Mouse (Mus musculus): Measurements from ENCODE around the gene Ccdc114.
"Not testable (repeated sequence)": the region's sequence is repeated elsewhere in the genome, so short reads cannot be mapped to it uniquely, and the experiment has no call there.

Ccdc114 gene

GRCm38 (mm10) chr7:45923762-45924428 is at the start of gene Ccdc114:
Ccdc114 (plus strand) TSS chr7:45924072.
- DNase-seq (ENCODE audit: low read depth) = no peak

- no peak for DNase-seq (ENCODE audit: low read depth)
Observed at GRCm38 (mm10) chr7:45876895-45877294, 47.0 kb upstream of the Ccdc114 start.

GRCm38 (mm10) chr7:45878278-45878677 is 45.6 kb upstream of the Ccdc114 start, which contains the start of gene Grin2d:
Grin2d (minus strand) TSS chr7:45878378.
- DNase-seq (ENCODE audit: low read depth) = not testable (repeated sequence)

GRCm38 (mm10) chr7:45880531-45880930 is 43.3 kb upstream of the Ccdc114 start:
- no peak for DNase-seq (ENCODE audit: low read depth)

GRCm38 (mm10) chr7:45881011-45881410 is 42.9 kb upstream of the Ccdc114 start:
- no peak for DNase-seq (ENCODE audit: low read depth)

GRCm38 (mm10) chr7:45887246-45887645 is 36.6 kb upstream of the Ccdc114 start:
- no peak for DNase-seq (ENCODE audit: low read depth)

GRCm38 (mm10) chr7:45892651-45893050 is 31.2 kb upstream of the Ccdc114 start:
- no peak for DNase-seq (ENCODE audit: low read depth)

- no peak for DNase-seq (ENCODE audit: low read depth)
Observed at GRCm38 (mm10) chr7:45895931-45896516, 27.8 kb upstream of the Ccdc114 start.

GRCm38 (mm10) chr7:45896517-45897257 is 27.2 kb upstream of the Ccdc114 start, which contains the start of the genes Syngr4 and Tmem143:
Syngr4 (minus strand) TSS chr7:45896714.
Tmem143 (plus strand) TSS chr7:45896941.
- peak; percentile 98 for DNase-seq (ENCODE audit: low read depth)

GRCm38 (mm10) chr7:45897258-45897757 is 26.6 kb upstream of the Ccdc114 start:
- peak; percentile 69 for DNase-seq (ENCODE audit: low read depth)

- peak; percentile 59 for DNase-seq (ENCODE audit: low read depth)
Observed at GRCm38 (mm10) chr7:45898125-45898524, 25.7 kb upstream of the Ccdc114 start.

- DNase-seq (ENCODE audit: low read depth) = peak; percentile 62
Observed at GRCm38 (mm10) chr7:45901562-45901961, 22.3 kb upstream of the Ccdc114 start.

- no peak for DNase-seq (ENCODE audit: low read depth)
Observed at GRCm38 (mm10) chr7:45902481-45903002, 21.3 kb upstream of the Ccdc114 start.

GRCm38 (mm10) chr7:45906622-45907021 is 17.2 kb upstream of the Ccdc114 start:
- DNase-seq (ENCODE audit: low read depth) = no peak

- no peak for DNase-seq (ENCODE audit: low read depth)
Observed at GRCm38 (mm10) chr7:45908384-45908783, 15.5 kb upstream of the Ccdc114 start.

GRCm38 (mm10) chr7:45909145-45909544 is 14.7 kb upstream of the Ccdc114 start:
- no peak for DNase-seq (ENCODE audit: low read depth)

GRCm38 (mm10) chr7:45914067-45914466 is 9.8 kb upstream of the Ccdc114 start:
- no peak for DNase-seq (ENCODE audit: low read depth)

GRCm38 (mm10) chr7:45915011-45915410 is 8.9 kb upstream of the Ccdc114 start:
- DNase-seq (ENCODE audit: low read depth) = no peak

GRCm38 (mm10) chr7:45916056-45917003 is 7.5 kb upstream of the Ccdc114 start:
- peak; percentile 90 for DNase-seq (ENCODE audit: low read depth)

- DNase-seq (ENCODE audit: low read depth) = peak; percentile 32
Observed at GRCm38 (mm10) chr7:45917004-45917704, 6.7 kb upstream of the Ccdc114 start.

GRCm38 (mm10) chr7:45917926-45918325 is 5.9 kb upstream of the Ccdc114 start:
- no peak for DNase-seq (ENCODE audit: low read depth)
